Mouse (Mus musculus) forebrain, embryonic 11.5 days (tissue): ENCODE measurements around the gene Fam117a. TPM values are rescaled to one million over a fixed set of nuclear protein-coding genes. Genes with fewer than 3 reads are reported as not detected.

Experiments used
- ATAC-seq: fragments of 200-750 bp; cut with Nextera tagmentation; replicated peaks from 2 replicates; pipeline ENCODE4 v1.8.0; 2017; ENCODE audit warnings: moderate TSS enrichment; ENCODE audit not compliant: low FRiP score
- DNase-seq: peaks from one replicate; pipeline ENCODE4 v3.0.0-alpha.2; 2017; ENCODE audit warnings: low spot score
- H3K27ac ChIP-seq: fragments of 300-500 bp; sonication (generic); 2 replicates; pipeline ENCODE4 v1.5.1; 2014; ENCODE audit warnings: low read depth, low read length
- H3K27me3 ChIP-seq: fragments of 300-500 bp; sonication (generic); 2 replicates; pipeline ENCODE4 v1.6.1; 2014; ENCODE audit warnings: mild to moderate bottlenecking, low read length, mixed read lengths; ENCODE audit not compliant: control insufficient read depth, insufficient read depth
- H3K36me3 ChIP-seq: fragments of 300-500 bp; sonication (generic); 2 replicates; pipeline ENCODE4 v1.6.1; 2014; ENCODE audit warnings: mild to moderate bottlenecking, low read length, moderate library complexity, mixed read lengths; ENCODE audit not compliant: control insufficient read depth, insufficient read depth
- H3K4me1 ChIP-seq: fragments of 300-500 bp; sonication (generic); replicated peaks from 2 replicates; pipeline ENCODE4 v1.6.1; 2014; ENCODE audit warnings: low read length, mixed read lengths; ENCODE audit not compliant: control insufficient read depth, insufficient read depth
- H3K4me2 ChIP-seq: fragments of 300-500 bp; sonication (generic); 2 replicates; pipeline ENCODE4 v1.6.1; 2014; ENCODE audit warnings: low read depth, mild to moderate bottlenecking, low read length, moderate library complexity, mixed read lengths; ENCODE audit not compliant: severe bottlenecking
- H3K4me3 ChIP-seq: fragments of 300-500 bp; sonication (generic); 2 replicates; pipeline ENCODE4 v1.5.1; 2014; ENCODE audit warnings: low read depth, low read length
- H3K9ac ChIP-seq: fragments of 300-500 bp; sonication (generic); 2 replicates; pipeline ENCODE4 v1.6.1; 2014; ENCODE audit warnings: low read length
- H3K9me3 ChIP-seq: fragments of 300-500 bp; sonication (generic); 2 replicates; pipeline ENCODE4 v1.6.1; 2016; ENCODE audit warnings: low read length, mixed read lengths; ENCODE audit not compliant: control insufficient read depth
- WGBS: fragments of 180-500 bp; shearing (Covaris S2); extraction: QIAGEN DNeasy Blood & Tissue Kit; methylation state at CpG from one replicate; pipeline ENCODE4 v1.1.7; 2014; 5-methylcytosine and 5-hydroxymethylcytosine counted together
- polyA plus RNA-seq: library from polyadenylated mRNA; unstranded; fragments of >200 nt; fragmentation: Nextera tagmentation; extraction: Ambion mirVana; gene quantifications from 2 replicates; pipeline ENCODE4 v1.2.1, GENCODE M21; 2014

Fam117a gene
- polyA plus RNA-seq, 1 experiment from 2014 or later, result 8.9 TPM

- DNase-seq, result no peak
- Histone ChIP-seq H3K9ac (no peak overlapping the region), H3K27ac (no peak overlapping the region), H3K36me3 (no peaks in the 10 kb centered on the region), H3K4me2 (no peak overlapping the region), H3K4me1 (no peaks in the 10 kb centered on the region), H3K9me3 (no peaks in the 10 kb centered on the region), H3K27me3 (no peaks in the 10 kb centered on the region), H3K4me3 (no peak overlapping the region)
- WGBS, result 100% methylated on average over 3 of the region's 3 CpGs
- ATAC-seq, result no peak
Measured at GRCm38 (mm10) chr11:95350960-95351359, 14.1 kb downstream of the Fam117a start.

- Histone ChIP-seq H3K4me1 (no peaks in the 10 kb centered on the region), H3K9me3 (no peaks in the 10 kb centered on the region), H3K36me3 (no peaks in the 10 kb centered on the region), H3K9ac (no peak overlapping the region), H3K4me3 (no peak overlapping the region), H3K27me3 (no peaks in the 10 kb centered on the region), H3K4me2 (no peak overlapping the region), H3K27ac (no peak overlapping the region)
- DNase-seq, result no peak
- WGBS, result 90% methylated on average over 2 of the region's 2 CpGs
- no peak for ATAC-seq
Measured at GRCm38 (mm10) chr11:95352686-95353085, 15.9 kb downstream of the Fam117a start.

- 94% methylated on average over 9 of the region's 9 CpGs for WGBS
- H3K4me1 ChIP-seq, result no peaks in the 10 kb centered on the region
- no peak overlapping the region for H3K4me2 ChIP-seq
- no peak overlapping the region for H3K27ac ChIP-seq
- H3K27me3 ChIP-seq, result no peaks in the 10 kb centered on the region
- H3K4me3 ChIP-seq, result no peak overlapping the region
- no peak for ATAC-seq
- no peaks in the 10 kb centered on the region for H3K36me3 ChIP-seq
- DNase-seq, result no peak
- no peaks in the 10 kb centered on the region for H3K9me3 ChIP-seq
- no peak overlapping the region for H3K9ac ChIP-seq
Measured at GRCm38 (mm10) chr11:95353226-95353625, 16.4 kb downstream of the Fam117a start.

GRCm38 (mm10) chr11:95354228-95354944 lies 17.6 kb downstream of the Fam117a start:
- Histone ChIP-seq H3K4me3 (no peak overlapping the region), H3K36me3 (no peaks in the 10 kb centered on the region), H3K4me2 (no peak overlapping the region), H3K27ac (no peak overlapping the region), H3K9ac (no peak overlapping the region), H3K9me3 (no peaks in the 10 kb centered on the region), H3K4me1 (no peaks in the 10 kb centered on the region), H3K27me3 (no peaks in the 10 kb centered on the region)
- DNase-seq (no peak), ATAC-seq (no peak)
- WGBS, result 92% methylated on average over 14 of the region's 14 CpGs

- no peaks in the 10 kb centered on the region for H3K27me3 ChIP-seq
- no peak overlapping the region for H3K4me2 ChIP-seq
- H3K9ac ChIP-seq, result no peak overlapping the region
- no peak overlapping the region for H3K27ac ChIP-seq
- no peaks in the 10 kb centered on the region for H3K4me1 ChIP-seq
- DNase-seq, result no peak
- 89% methylated on average over 12 of the region's 12 CpGs for WGBS
- no peak overlapping the region for H3K4me3 ChIP-seq
- ATAC-seq, result no peak
- H3K36me3 ChIP-seq, result no peaks in the 10 kb centered on the region
- no peaks in the 10 kb centered on the region for H3K9me3 ChIP-seq
Measured at GRCm38 (mm10) chr11:95354945-95355660, 18.3 kb downstream of the Fam117a start.

- WGBS, result 90% methylated on average over 5 of the region's 5 CpGs
- ATAC-seq (no peak), DNase-seq (no peak)
- no peaks in the 10 kb centered on the region for H3K9me3 ChIP-seq
- no peak overlapping the region for H3K4me3 ChIP-seq
- no peaks in the 10 kb centered on the region for H3K27me3 ChIP-seq
- no peak overlapping the region for H3K4me2 ChIP-seq
- no peaks in the 10 kb centered on the region for H3K4me1 ChIP-seq
- no peak overlapping the region; the same call in 1 of the 2 replicates for H3K27ac ChIP-seq
- H3K9ac ChIP-seq, result no peak overlapping the region
- H3K36me3 ChIP-seq, result no peaks in the 10 kb centered on the region
Measured at GRCm38 (mm10) chr11:95355661-95356011, 18.8 kb downstream of the Fam117a start.

- Histone ChIP-seq H3K4me1 (no peaks in the 10 kb centered on the region), H3K27me3 (no peaks in the 10 kb centered on the region), H3K27ac (no peak overlapping the region; the same call in 1 of the 2 replicates), H3K36me3 (no peaks in the 10 kb centered on the region), H3K9ac (no peak overlapping the region), H3K4me2 (no peak overlapping the region), H3K4me3 (no peak overlapping the region), H3K9me3 (no peaks in the 10 kb centered on the region)
- WGBS, result 89% methylated on average over 7 of the region's 7 CpGs
- DNase-seq, result no peak
- no peak for ATAC-seq
Measured at GRCm38 (mm10) chr11:95356039-95356438, 19.2 kb downstream of the Fam117a start.

GRCm38 (mm10) chr11:95356469-95357273 lies 19.9 kb downstream of the Fam117a start:
- ATAC-seq (0 out of 2 replicates have a peak, but pooled peaks have one; percentile 51), DNase-seq (peak; percentile 67)
- H3K9ac ChIP-seq, result no peak overlapping the region
- WGBS, result 88% methylated on average over 17 of the region's 17 CpGs
- H3K4me1 ChIP-seq, result no peaks in the 10 kb centered on the region
- H3K4me2 ChIP-seq, result no peak overlapping the region
- no peak overlapping the region for H3K4me3 ChIP-seq
- H3K36me3 ChIP-seq, result no peaks in the 10 kb centered on the region
- H3K27ac ChIP-seq, result no peak overlapping the region
- H3K9me3 ChIP-seq, result no peaks in the 10 kb centered on the region
- H3K27me3 ChIP-seq, result no peaks in the 10 kb centered on the region
